Comparison of ENCODE assay signal across 8 mouse cellular contexts in genomic region chr11:40692511-40693365, GRCm38 (mm10). TPM values are rescaled to one million over a fixed set of nuclear protein-coding genes. Genes with fewer than 3 reads are reported as not detected.
DNase-seq lines count a peak whose midpoint lies in the region; ATAC-seq and TF ChIP-seq lines count a peak whose summit lies in the region.

No protein-coding gene starts in this region.

- H3K4me2 ChIP-seq in forebrain, embryonic 13.5 days, result peak overlapping the region; percentile 86
- peak overlapping the region; percentile 96 for H3K4me2 ChIP-seq in neural tube, embryonic 15.5 days

- DNase-seq in c-Kit-positive CD71-positive TER-119-positive erythroid progenitor cells, embryonic 14.5 days (ENCODE audit: low spot score), result peak; percentile 91
- DNase-seq in heart, postnatal 14 days, result peak; percentile 94 to 96
- peak; percentile 93 for DNase-seq in layer of hippocampus, adult 11-12 months (ENCODE audit: low spot score)
- DNase-seq in lung, adult 18-20 months, result peak; percentile 95
- DNase-seq in testis, postnatal 14 days (ENCODE audit: low spot score), result peak; percentile 95

- TF ChIP-seq CTCF in E14TG2a.4 (conservative IDR thresholded peaks at IDR 0.05; ENCODE audit: low read length), result no peak

- peak overlapping the region; percentile 93 for H3K4me3 ChIP-seq in E14TG2a.4 (replicated peaks; ENCODE audit: low read length)
- peak overlapping the region; percentile 88 for H3K4me3 ChIP-seq in forebrain, embryonic 13.5 days
- H3K4me3 ChIP-seq in neural tube, embryonic 15.5 days (replicated peaks), result peak overlapping the region; percentile 81

- peak overlapping the region; percentile 88 for H3K27ac ChIP-seq in forebrain, embryonic 13.5 days
- H3K27ac ChIP-seq in neural tube, embryonic 15.5 days (replicated peaks), result peak overlapping the region; percentile 84

- no peaks in the 10 kb centered on the region for H3K9me3 ChIP-seq in E14TG2a.4 (ENCODE audit: low read length)
- H3K9me3 ChIP-seq in forebrain, embryonic 13.5 days (replicated peaks), result no peaks in the 10 kb centered on the region
- no peaks in the 10 kb centered on the region for H3K9me3 ChIP-seq in neural tube, embryonic 15.5 days (replicated peaks)

- H3K27me3 ChIP-seq in E14TG2a.4 (ENCODE audit: insufficient read depth, low read length), result no peaks in the 10 kb centered on the region
- no peaks in the 10 kb centered on the region for H3K27me3 ChIP-seq in forebrain, embryonic 13.5 days
- H3K27me3 ChIP-seq in neural tube, embryonic 15.5 days (replicated peaks), result no peaks in the 10 kb centered on the region

- peaks cover 25% of the 10 kb centered on the region for H3K36me3 ChIP-seq in E14TG2a.4 (ENCODE audit: insufficient read depth, low read length)
- no peaks in the 10 kb centered on the region for H3K36me3 ChIP-seq in forebrain, embryonic 13.5 days (ENCODE audit: poor library complexity, severe bottlenecking)
- no peaks in the 10 kb centered on the region for H3K36me3 ChIP-seq in neural tube, embryonic 15.5 days

- intact Hi-C loops in heart, postnatal 14 days (cut with DNase I), result loop anchor here (2.0 to 5.0 kb wide), 2 partner anchors 40 to 62 kb away; partner anchors contain the start of genes Ccng1, Hmmr and Nudcd2

- WGBS in forebrain, embryonic 13.5 days, result under 1% methylated on average over 36 of the region's 36 CpGs
- under 1% methylated on average over 36 of the region's 36 CpGs for whole genome bisulfite sequencing in neural tube, embryonic 15.5 days

- H3K9ac ChIP-seq in forebrain, embryonic 13.5 days, result peak overlapping the region; percentile 80
- peak overlapping the region; percentile 62 for H3K9ac ChIP-seq in neural tube, embryonic 15.5 days (replicated peaks)

- peaks cover 41% of the 10 kb centered on the region for H3K4me1 ChIP-seq in E14TG2a.4 (replicated peaks; ENCODE audit: low read depth, low read length)
- H3K4me1 ChIP-seq in forebrain, embryonic 13.5 days, result peaks cover 39% of the 10 kb centered on the region
- peaks cover 33% of the 10 kb centered on the region for H3K4me1 ChIP-seq in neural tube, embryonic 15.5 days

- ATAC-seq in forebrain, embryonic 13.5 days, result peak; percentile 98
- ATAC-seq in neural tube, embryonic 15.5 days (ENCODE audit: low FRiP score), result peak; percentile 97

RNA-seq across cellular contexts. Expression of gene Mat2b, which starts 2.3 kb away (rescaled TPM):
- polyA plus RNA-seq in forebrain, embryonic 13.5 days (2015; fragmentation: Nextera tagmentation; extraction: Ambion mirVana), result 77.2 and 80.1 TPM in 2 replicates
- total RNA-seq in heart, postnatal 14 days (2021), result 100 to 1,000 TPM in 1 of 2 experiments, 10 to 100 TPM in 1; 94.3 to 102 TPM
- polyA plus RNA-seq in neural tube, embryonic 15.5 days (2015; fragmentation: Nextera tagmentation; extraction: Ambion mirVana), result 55.3 and 66.0 TPM in 2 replicates

RNA-seq across cellular contexts. Expression of gene Hmmr, which starts 40.5 kb away (rescaled TPM):
- polyA plus RNA-seq in forebrain, embryonic 13.5 days (2015; fragmentation: Nextera tagmentation; extraction: Ambion mirVana), result 43.0 and 43.1 TPM in 2 replicates
- total RNA-seq in heart, postnatal 14 days (2021), result 1 to 10 TPM; 2.0 to 4.4 TPM
- polyA plus RNA-seq in neural tube, embryonic 15.5 days (2015; fragmentation: Nextera tagmentation; extraction: Ambion mirVana), result 5.0 and 13.3 TPM in 2 replicates

RNA-seq across cellular contexts. Expression of gene Nudcd2, which starts 40.7 kb away (rescaled TPM):
- polyA plus RNA-seq in forebrain, embryonic 13.5 days (2015; fragmentation: Nextera tagmentation; extraction: Ambion mirVana), result 136 and 145 TPM in 2 replicates
- 10 to 100 TPM; 14.0 to 17.1 TPM for total RNA-seq in heart, postnatal 14 days (2021)
- polyA plus RNA-seq in neural tube, embryonic 15.5 days (2015; fragmentation: Nextera tagmentation; extraction: Ambion mirVana), result 54.4 and 73.8 TPM in 2 replicates

Comparison
In these comparisons a context has a peak if more than half of its experiments do, and no peak if none do; other contexts are left out.
1. Peak in every context shown above with its lines: DNase-seq, ATAC-seq, H3K4me3 ChIP-seq and H3K27ac ChIP-seq.